Mouse (Mus musculus): ENCODE measurements around the gene Dlx1. TPM values are rescaled to one million over a fixed set of nuclear protein-coding genes. Genes with fewer than 3 reads are reported as not detected.
A peak's percentile ranks its signal among the peaks of the same experiment; 100 is the strongest.

Gene Dlx1
- total and polyA plus RNA-seq, 3 experiments = 0.98 to 3.0 (median 2.4) TPM

- no peaks in the 10 kb centered on the region for H3K9me3 ChIP-seq (replicated peaks)
- peaks cover 14% of the 10 kb centered on the region; the same call in 1 of the 2 replicates for H3K27me3 ChIP-seq (ENCODE audit: insufficient read depth, low read length)
- TF ChIP-seq GATA1 (IDR thresholded peaks at IDR 0.05; ENCODE audit: borderline replicate concordance, low read length) = no peak
- no peak for TF ChIP-seq CTCF (IDR thresholded peaks at IDR 0.05; ENCODE audit: low read depth, low read length)
- no peak for TF ChIP-seq GATA2 (IDR thresholded peaks at IDR 0.05; ENCODE audit: borderline replicate concordance, low read depth, low read length)
- DNase-seq (ENCODE audit: low spot score) = no peak
- peaks cover 45% of the 10 kb centered on the region for H3K4me1 ChIP-seq (ENCODE audit: insufficient read depth, low read depth, low read length)
- no peak overlapping the region for H3K4me3 ChIP-seq (ENCODE audit: low read depth, low read length)
- peaks cover 14% of the 10 kb centered on the region for H3K36me3 ChIP-seq (replicated peaks)
- ATAC-seq (ENCODE audit: extremely low read depth, insufficient number of reproducible peaks, low FRiP score, poor library complexity, severe bottlenecking) = no peak
Measured at GRCm38 (mm10) chr2:71524763-71525162, 3.1 kb upstream of the Dlx1 start.

- H3K4me1 ChIP-seq (ENCODE audit: insufficient read depth, low read depth, low read length) = peaks cover 58% of the 10 kb centered on the region
- H3K9me3 ChIP-seq (replicated peaks) = no peaks in the 10 kb centered on the region
- H3K4me3 ChIP-seq (ENCODE audit: low read depth, low read length) = no peak overlapping the region; the same call in 1 of the 2 replicates
- DNase-seq (ENCODE audit: low spot score) (no peak), ATAC-seq (ENCODE audit: extremely low read depth, insufficient number of reproducible peaks, low FRiP score, poor library complexity, severe bottlenecking) (no peak)
- peaks cover 34% of the 10 kb centered on the region for H3K27me3 ChIP-seq (ENCODE audit: insufficient read depth, low read length)
- TF ChIP-seq TAL1 (conservative IDR thresholded peaks at IDR 0.05; ENCODE audit: low read depth, low read length) (no peak), CTCF (IDR thresholded peaks at IDR 0.05; ENCODE audit: low read depth, low read length) (no peak), GATA2 (IDR thresholded peaks at IDR 0.05; ENCODE audit: borderline replicate concordance, low read depth, low read length) (no peak), GATA1 (IDR thresholded peaks at IDR 0.05; ENCODE audit: borderline replicate concordance, low read length) (no peak), POLR2AphosphoS5 (IDR thresholded peaks at IDR 0.05; ENCODE audit: insufficient replicate concordance, low read depth, low read length) (no peak)
- peaks cover 6% of the 10 kb centered on the region for H3K36me3 ChIP-seq (replicated peaks)
Measured at GRCm38 (mm10) chr2:71526595-71527322, 1.2 kb upstream of the Dlx1 start.

GRCm38 (mm10) chr2:71527323-71528013 is 445 bp upstream of the Dlx1 start:
- peak overlapping the region; percentile 33; the same call in 1 of the 2 replicates for H3K4me3 ChIP-seq (ENCODE audit: low read depth, low read length)
- TF ChIP-seq POLR2AphosphoS5 (IDR thresholded peaks at IDR 0.05; ENCODE audit: insufficient replicate concordance, low read depth, low read length) (no peak), GATA1 (IDR thresholded peaks at IDR 0.05; ENCODE audit: borderline replicate concordance, low read length) (no peak), TAL1 (conservative IDR thresholded peaks at IDR 0.05; ENCODE audit: low read depth, low read length) (no peak), GATA2 (IDR thresholded peaks at IDR 0.05; ENCODE audit: borderline replicate concordance, low read depth, low read length) (no peak), CTCF (IDR thresholded peaks at IDR 0.05; ENCODE audit: low read depth, low read length) (no peak)
- H3K4me1 ChIP-seq (ENCODE audit: insufficient read depth, low read depth, low read length) = peaks cover 65% of the 10 kb centered on the region
- DNase-seq (ENCODE audit: low spot score) = no peak
- no peak for ATAC-seq (ENCODE audit: extremely low read depth, insufficient number of reproducible peaks, low FRiP score, poor library complexity, severe bottlenecking)
- H3K27me3 ChIP-seq (ENCODE audit: insufficient read depth, low read length) = peaks cover 41% of the 10 kb centered on the region
- no peaks in the 10 kb centered on the region for H3K9me3 ChIP-seq (replicated peaks)
- H3K36me3 ChIP-seq (replicated peaks) = peaks cover 12% of the 10 kb centered on the region

GRCm38 (mm10) chr2:71528714-71529510 is 999 bp downstream of the Dlx1 start:
- TF ChIP-seq TAL1 (conservative IDR thresholded peaks at IDR 0.05; ENCODE audit: low read depth, low read length) (no peak), GATA2 (IDR thresholded peaks at IDR 0.05; ENCODE audit: borderline replicate concordance, low read depth, low read length) (no peak), CTCF (IDR thresholded peaks at IDR 0.05; ENCODE audit: low read depth, low read length) (no peak), GATA1 (IDR thresholded peaks at IDR 0.05; ENCODE audit: borderline replicate concordance, low read length) (no peak), POLR2AphosphoS5 (IDR thresholded peaks at IDR 0.05; ENCODE audit: insufficient replicate concordance, low read depth, low read length) (no peak)
- ATAC-seq (ENCODE audit: extremely low read depth, insufficient number of reproducible peaks, low FRiP score, poor library complexity, severe bottlenecking) (no peak), DNase-seq (ENCODE audit: low spot score) (peak; percentile 69)
- no peaks in the 10 kb centered on the region for H3K9me3 ChIP-seq (replicated peaks)
- H3K4me1 ChIP-seq (ENCODE audit: insufficient read depth, low read depth, low read length) = peaks cover 58% of the 10 kb centered on the region
- peak overlapping the region; percentile 76 for H3K4me3 ChIP-seq (ENCODE audit: low read depth, low read length)
- peaks cover 53% of the 10 kb centered on the region for H3K27me3 ChIP-seq (ENCODE audit: insufficient read depth, low read length)
- H3K36me3 ChIP-seq (replicated peaks) = peaks cover 12% of the 10 kb centered on the region

- Histone ChIP-seq H3K36me3 (replicated peaks) (peaks cover 11% of the 10 kb centered on the region), H3K27me3 (ENCODE audit: insufficient read depth, low read length) (peaks cover 61% of the 10 kb centered on the region), H3K4me3 (ENCODE audit: low read depth, low read length) (peak overlapping the region; percentile 76), H3K9me3 (replicated peaks) (no peaks in the 10 kb centered on the region), H3K4me1 (ENCODE audit: insufficient read depth, low read depth, low read length) (peaks cover 63% of the 10 kb centered on the region)
- TF ChIP-seq POLR2AphosphoS5 (IDR thresholded peaks at IDR 0.05; ENCODE audit: insufficient replicate concordance, low read depth, low read length) (no peak), GATA2 (IDR thresholded peaks at IDR 0.05; ENCODE audit: borderline replicate concordance, low read depth, low read length) (no peak), CTCF (IDR thresholded peaks at IDR 0.05; ENCODE audit: low read depth, low read length) (no peak), TAL1 (conservative IDR thresholded peaks at IDR 0.05; ENCODE audit: low read depth, low read length) (no peak), GATA1 (IDR thresholded peaks at IDR 0.05; ENCODE audit: borderline replicate concordance, low read length) (no peak)
- DNase-seq (ENCODE audit: low spot score) (peak; percentile 99), ATAC-seq (ENCODE audit: extremely low read depth, insufficient number of reproducible peaks, low FRiP score, poor library complexity, severe bottlenecking) (peak; percentile 93)
Measured at GRCm38 (mm10) chr2:71529511-71530351, 1.8 kb downstream of the Dlx1 start.
